ENCODE assay signal across 9 mouse cellular contexts in genomic region chr8:87708127-87708637, GRCm38 (mm10).
DNase-seq lines count a peak whose midpoint lies in the region; ATAC-seq and TF ChIP-seq lines count a peak whose summit lies in the region.
"Had no signal": no experiment of that assay in that cellular context is flagged by ENCODE, and none has a peak within 500 bp of the region (broad histone marks: within the 10 kb centered on the region; RNA-seq: fewer than 3 reads in every experiment).

No protein-coding gene starts in this region.

- intact Hi-C loops in heart, postnatal 10 days (cut with DNase I), result no loop called here
- intact Hi-C loops in left cerebral cortex, postnatal 36 days (cut with DNase I), result no loop called here

- ATAC-seq in heart, embryonic 13.5 days (ENCODE audit: extremely low read depth, insufficient number of reproducible peaks, low FRiP score, low TSS enrichment), result no peak
- no peak for ATAC-seq in limb, embryonic 14.5 days (ENCODE audit: low FRiP score, low read depth)

- no peak for TF ChIP-seq POLR2A in limb, embryonic 14.5 days (IDR thresholded peaks at IDR 0.05; ENCODE audit: borderline replicate concordance, extremely low read depth, insufficient read depth, insufficient read length)

- peak overlapping the region; percentile 32 for H3K4me2 ChIP-seq in heart, embryonic 13.5 days
- H3K4me2 ChIP-seq in limb, embryonic 14.5 days (replicated peaks; ENCODE audit: low read depth, low read length, severe bottlenecking), result peak overlapping the region; percentile 35

- 23% methylated on average over 11 of the region's 11 CpGs for WGBS in heart, embryonic 13.5 days
- 21% methylated on average over 11 of the region's 11 CpGs for WGBS in forebrain, embryonic 10.5 days
- WGBS in limb, embryonic 14.5 days, result 6% methylated on average over 9 of the region's 11 CpGs

- H3K4me3 ChIP-seq in heart, embryonic 13.5 days, result no peak overlapping the region
- H3K4me3 ChIP-seq in forebrain, embryonic 10.5 days, result no peak overlapping the region
- peak overlapping the region; percentile 15; the same call in 1 of the 2 replicates for H3K4me3 ChIP-seq in limb, embryonic 14.5 days (replicated peaks; ENCODE audit: low read length)

- no peak overlapping the region for H3K27ac ChIP-seq in heart, embryonic 13.5 days (replicated peaks)
- H3K27ac ChIP-seq in forebrain, embryonic 10.5 days, result peak overlapping the region; percentile 74
- H3K27ac ChIP-seq in limb, embryonic 14.5 days (replicated peaks; ENCODE audit: low read depth, low read length), result no peak overlapping the region

- DNase-seq in heart, postnatal 10 days, result no peak
- DNase-seq in forebrain, embryonic 10.5 days (ENCODE audit: extremely low spot score, low spot score), result no peak
- no peak for DNase-seq in limb, embryonic 14.5 days (ENCODE audit: low spot score)
- peak; percentile 81 for DNase-seq in splenic B cell, adult 2 months (ENCODE audit: low read depth, low spot score)
- DNase-seq in adrenal gland, adult 18-20 months (ENCODE audit: low spot score in 2 of 2), result no peak
- no peak for DNase-seq in left cerebral cortex, postnatal 36 days (ENCODE audit: low spot score in 2 of 2)
- no peak for DNase-seq in embryo, embryonic 10.5 days (ENCODE audit: low spot score)

- H3K4me1 ChIP-seq in heart, embryonic 13.5 days, result peaks cover 9% of the 10 kb centered on the region
- H3K4me1 ChIP-seq in forebrain, embryonic 10.5 days, result peaks cover 56% of the 10 kb centered on the region
- peaks cover 16% of the 10 kb centered on the region for H3K4me1 ChIP-seq in limb, embryonic 14.5 days (ENCODE audit: control insufficient read depth, insufficient read depth, low read length)

- H3K27me3 ChIP-seq in heart, embryonic 13.5 days (replicated peaks), result peaks cover 13% of the 10 kb centered on the region; the same call in 1 of the 2 replicates
- H3K27me3 ChIP-seq in forebrain, embryonic 10.5 days (ENCODE audit: poor library complexity, severe bottlenecking), result no peaks in the 10 kb centered on the region
- no peaks in the 10 kb centered on the region for H3K27me3 ChIP-seq in limb, embryonic 14.5 days (ENCODE audit: control insufficient read depth, insufficient read depth, low read length)
- H3K27me3 ChIP-seq in splenic B cell, adult 2 months (ENCODE audit: control insufficient read depth, insufficient read depth, low read length, poor library complexity, severe bottlenecking), result no peaks in the 10 kb centered on the region

- H3K9ac ChIP-seq in heart, embryonic 13.5 days, result no peak overlapping the region
- H3K9ac ChIP-seq in limb, embryonic 14.5 days (ENCODE audit: low read depth, low read length, severe bottlenecking), result 0 out of 2 replicates have a peak overlapping the region, but pooled peaks have one; percentile 16

- H3K36me3 ChIP-seq in heart, embryonic 13.5 days, result no peaks in the 10 kb centered on the region
- peaks cover 6% of the 10 kb centered on the region; the same call in 1 of the 2 replicates for H3K36me3 ChIP-seq in forebrain, embryonic 10.5 days (replicated peaks)
- no peaks in the 10 kb centered on the region for H3K36me3 ChIP-seq in limb, embryonic 14.5 days (ENCODE audit: control insufficient read depth, insufficient read depth, low read length)
- H3K36me3 ChIP-seq in splenic B cell, adult 2 months (ENCODE audit: control insufficient read depth, insufficient read depth, low read length, poor library complexity, severe bottlenecking), result no peaks in the 10 kb centered on the region
- H3K36me3 ChIP-seq: G1E had no signal

- no peaks in the 10 kb centered on the region for H3K9me3 ChIP-seq in heart, embryonic 13.5 days
- no peaks in the 10 kb centered on the region for H3K9me3 ChIP-seq in forebrain, embryonic 10.5 days
- no peaks in the 10 kb centered on the region for H3K9me3 ChIP-seq in limb, embryonic 14.5 days (ENCODE audit: control insufficient read depth, low read length)
